Mouse (Mus musculus): ENCODE data around the gene Cyp2c39.
"Not testable (repeated sequence)": the region's sequence is repeated elsewhere in the genome, so short reads cannot be mapped to it uniquely, and the experiment has no call there.

Cyp2c39 gene

DNA sequence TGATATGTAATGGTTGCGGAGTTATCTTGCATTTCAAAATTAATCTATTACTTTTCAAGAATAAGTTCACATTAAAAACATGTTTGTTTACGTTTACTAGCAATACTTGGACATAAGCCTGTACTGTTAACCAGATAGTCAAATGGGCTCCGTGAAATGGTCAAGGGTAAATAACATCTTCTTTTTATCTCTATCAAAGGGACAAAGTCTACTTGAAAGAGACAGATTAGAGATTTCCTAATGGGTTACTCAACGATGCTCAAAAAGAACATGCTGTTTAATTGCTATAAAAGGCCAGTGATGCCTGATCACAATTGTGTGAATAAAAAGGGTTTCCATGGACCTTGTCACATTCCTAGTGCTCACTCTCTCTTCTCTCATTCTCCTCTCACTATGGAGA, at the start of gene Cyp2c39:
Cyp2c39 (plus strand) TSS at position 329 of the 400 bp plus-strand sequence.
- no peak for DNase-seq (ENCODE audit: low read depth)

GRCm38 (mm10) chr19:39462941-39463340, 47.7 kb upstream of the Cyp2c39 start, which contains the start of gene Cyp2c38:
Cyp2c38 (minus strand) TSS chr19:39463075.
- DNase-seq (ENCODE audit: low read depth): no peak

GRCm38 (mm10) chr19:39463923-39464322, 46.7 kb upstream of the Cyp2c39 start:
- DNase-seq (ENCODE audit: low read depth): no peak

- not testable (repeated sequence) for DNase-seq (ENCODE audit: low read depth)
Measured at GRCm38 (mm10) chr19:39483961-39484360, 26.7 kb upstream of the Cyp2c39 start.

- DNase-seq (ENCODE audit: low read depth): no peak
Measured at GRCm38 (mm10) chr19:39506341-39506740, 4.3 kb upstream of the Cyp2c39 start.

- DNase-seq (ENCODE audit: low read depth): no peak
Measured at GRCm38 (mm10) chr19:39509533-39509932, 1.1 kb upstream of the Cyp2c39 start.
